Mouse (Mus musculus) limb, embryonic 13.5 days (tissue): ENCODE results near the gene Kctd15. TPM values are rescaled to one million over a fixed set of nuclear protein-coding genes. Genes with fewer than 3 reads are reported as not detected.
A peak's percentile ranks its signal among the peaks of the same experiment; 100 is the strongest.

Source experiments
- ATAC-seq: fragments of 200-750 bp; cut with Nextera tagmentation; 2 replicates; pipeline ENCODE4 v1.8.0; 2017; ENCODE audit warnings: low read depth, moderate number of reproducible peaks, moderate TSS enrichment; ENCODE audit not compliant: low FRiP score
- H3K27ac ChIP-seq: fragments of 300-500 bp; sonication (generic); 2 replicates; pipeline ENCODE4 v1.5.1; 2015; ENCODE audit warnings: inconsistent platforms, mild to moderate bottlenecking, moderate library complexity
- H3K27me3 ChIP-seq: fragments of 300-500 bp; sonication (generic); 2 replicates; pipeline ENCODE4 v1.6.1; 2015; ENCODE audit warnings: mild to moderate bottlenecking, inconsistent platforms
- H3K36me3 ChIP-seq: fragments of 300-500 bp; sonication (generic); 2 replicates; pipeline ENCODE4 v1.6.1; 2015; ENCODE audit warnings: inconsistent platforms, mild to moderate bottlenecking, moderate library complexity
- H3K4me1 ChIP-seq: fragments of 300-500 bp; sonication (generic); 2 replicates; pipeline ENCODE4 v1.6.1; 2015; ENCODE audit warnings: inconsistent platforms
- H3K4me2 ChIP-seq: fragments of 300-500 bp; sonication (generic); replicated peaks from 2 replicates; pipeline ENCODE4 v1.6.1; 2015; ENCODE audit warnings: inconsistent platforms, mild to moderate bottlenecking, moderate library complexity
- H3K4me3 ChIP-seq: fragments of 300-500 bp; sonication (generic); 2 replicates; pipeline ENCODE4 v1.5.1; 2015; ENCODE audit warnings: moderate library complexity, mild to moderate bottlenecking, inconsistent platforms
- H3K9ac ChIP-seq: fragments of 300-500 bp; sonication (generic); 2 replicates; pipeline ENCODE4 v1.6.1; 2015; ENCODE audit warnings: mild to moderate bottlenecking, inconsistent platforms
- H3K9me3 ChIP-seq: fragments of 300-500 bp; sonication (generic); 2 replicates; pipeline ENCODE4 v1.6.1; 2016; ENCODE audit warnings: inconsistent platforms
- WGBS: fragments of 180-500 bp; shearing (Covaris S2); methylation state at CpG from one replicate; pipeline ENCODE4 v1.1.7; 2015; 5-methylcytosine and 5-hydroxymethylcytosine counted together
- polyA plus RNA-seq: library from polyadenylated mRNA; unstranded; fragments of >200 nt; fragmentation: Nextera tagmentation; extraction: Ambion mirVana; gene quantifications from 2 replicates; pipeline ENCODE4 v1.2.1, GENCODE M21; 2015

Gene Kctd15
- polyA plus RNA-seq, 1 experiment from 2014 or later, result 42.8 TPM

DNA sequence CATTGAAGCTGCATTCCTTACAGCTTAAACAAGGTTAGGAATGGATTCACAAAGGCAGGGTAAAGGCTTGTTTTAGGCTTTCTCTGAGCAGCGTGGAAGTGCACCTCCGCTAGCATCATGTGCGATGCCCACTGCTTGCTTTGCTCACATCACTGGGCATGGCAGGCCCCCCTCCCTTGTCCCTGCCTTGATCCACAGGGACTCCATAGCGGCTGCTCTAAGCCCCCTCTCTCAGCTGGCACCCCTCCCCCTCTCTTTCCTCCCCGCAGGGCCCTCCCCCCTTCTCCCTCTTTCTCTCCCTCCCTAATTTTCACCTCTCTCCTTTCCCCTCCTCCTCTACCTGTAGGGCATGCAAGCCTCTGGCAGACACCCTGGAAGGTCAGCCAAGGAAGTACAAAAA is 5.7 kb upstream of the Kctd15 start:
- H3K9me3 ChIP-seq, result no peaks in the 10 kb centered on the region
- H3K4me1 ChIP-seq, result 0 out of 2 replicates have a peak, but pooled peaks cover 6% of the 10 kb centered on the region
- no peaks in the 10 kb centered on the region for H3K27me3 ChIP-seq
- no peak overlapping the region for H3K4me2 ChIP-seq
- no peak overlapping the region for H3K27ac ChIP-seq
- no peak overlapping the region for H3K4me3 ChIP-seq
- 17% methylated on average over 5 of the region's 5 CpGs for WGBS
- ATAC-seq, result no peak
- no peak overlapping the region for H3K9ac ChIP-seq
- no peaks in the 10 kb centered on the region for H3K36me3 ChIP-seq

DNA sequence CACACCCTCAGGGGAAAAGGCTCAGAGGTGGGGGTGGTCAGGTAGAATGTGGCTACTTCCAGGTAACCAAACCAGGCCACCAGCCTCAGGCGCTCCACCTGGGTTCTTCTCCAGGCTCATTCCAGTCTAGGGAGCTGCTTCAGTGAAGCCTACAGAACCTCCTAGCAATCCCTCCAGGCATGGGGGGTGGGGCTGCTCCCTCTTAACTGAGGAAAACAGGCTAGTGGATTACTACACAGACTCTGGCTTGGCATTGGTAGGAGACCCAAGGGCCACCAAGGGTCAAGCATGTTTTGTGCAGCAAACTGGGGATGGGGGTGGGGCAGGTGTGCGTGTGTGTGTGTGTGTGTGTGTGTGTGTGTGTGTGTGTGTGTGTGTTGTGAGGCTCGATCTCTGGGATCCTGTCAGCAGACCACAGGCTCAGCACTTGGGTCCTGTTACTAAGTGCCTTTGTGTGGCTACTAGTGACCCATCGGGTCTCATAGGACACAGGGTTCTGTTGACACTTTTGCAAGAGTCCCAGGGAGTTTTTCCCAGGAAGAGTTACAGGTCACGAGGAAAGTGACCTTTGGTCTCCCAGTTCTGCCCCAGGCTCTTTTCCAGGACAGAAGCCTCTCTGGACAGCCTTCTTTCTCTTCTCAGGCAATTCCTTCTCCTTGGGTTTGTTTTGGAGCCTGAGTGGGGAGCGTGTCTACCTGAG is 3.0 kb upstream of the Kctd15 start:
- H3K27ac ChIP-seq, result no peak overlapping the region
- H3K4me3 ChIP-seq, result no peak overlapping the region
- H3K27me3 ChIP-seq, result no peaks in the 10 kb centered on the region
- no peak overlapping the region for H3K4me2 ChIP-seq
- WGBS, result 78% methylated on average over 5 of the region's 6 CpGs
- no peak for ATAC-seq
- H3K36me3 ChIP-seq, result no peaks in the 10 kb centered on the region
- H3K9me3 ChIP-seq, result no peaks in the 10 kb centered on the region
- H3K9ac ChIP-seq, result no peak overlapping the region
- peaks cover 6% of the 10 kb centered on the region; the same call in 1 of the 2 replicates for H3K4me1 ChIP-seq

DNA sequence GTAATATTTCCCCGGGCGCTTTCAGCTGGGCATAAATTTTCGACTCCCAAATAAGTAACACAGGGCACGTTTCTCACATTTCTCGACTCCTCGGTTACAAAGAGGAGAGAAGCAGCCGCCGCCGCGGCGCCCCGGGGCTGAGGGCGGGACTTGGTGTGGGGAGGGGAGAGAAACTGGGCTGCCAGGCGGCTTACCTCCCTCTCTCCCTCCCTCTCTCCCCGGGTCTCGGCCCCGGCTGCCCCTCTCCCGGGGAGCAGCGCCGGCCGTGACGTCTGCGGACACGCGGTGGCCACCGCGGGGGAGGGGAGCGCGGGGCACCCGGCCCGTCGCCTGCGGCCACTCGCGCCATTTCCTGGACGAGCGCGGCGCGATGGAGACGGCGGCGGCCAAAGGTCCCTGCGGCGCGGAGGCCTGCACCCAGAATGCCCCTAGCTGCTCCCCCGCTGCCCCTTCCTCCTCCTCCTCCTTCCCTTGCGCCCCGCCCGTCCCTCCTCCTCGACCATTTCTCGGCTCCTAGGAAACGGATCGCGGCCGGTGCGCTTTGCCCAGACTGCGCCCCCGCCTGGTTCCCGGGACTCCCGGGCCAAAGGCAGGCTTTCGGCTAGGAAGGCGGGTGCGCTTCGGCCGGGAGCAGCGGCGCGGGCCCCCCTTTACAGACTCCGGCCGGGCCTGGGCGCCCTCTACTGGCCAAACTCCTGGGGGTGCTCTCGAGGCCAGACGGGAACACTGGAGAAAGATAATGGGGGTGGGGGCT is 1.3 kb downstream of the Kctd15 start:
- Histone ChIP-seq H3K36me3 (peaks cover 5% of the 10 kb centered on the region), H3K4me1 (peaks cover 21% of the 10 kb centered on the region), H3K4me2 (peak overlapping the region; percentile 88), H3K27me3 (no peaks in the 10 kb centered on the region), H3K9me3 (no peaks in the 10 kb centered on the region), H3K27ac (peak overlapping the region; percentile 99), H3K4me3 (peak overlapping the region; percentile 82), H3K9ac (peak overlapping the region; percentile 94)
- WGBS, result 1% methylated on average over 60 of the region's 74 CpGs
- peak; percentile 74 for ATAC-seq

DNA sequence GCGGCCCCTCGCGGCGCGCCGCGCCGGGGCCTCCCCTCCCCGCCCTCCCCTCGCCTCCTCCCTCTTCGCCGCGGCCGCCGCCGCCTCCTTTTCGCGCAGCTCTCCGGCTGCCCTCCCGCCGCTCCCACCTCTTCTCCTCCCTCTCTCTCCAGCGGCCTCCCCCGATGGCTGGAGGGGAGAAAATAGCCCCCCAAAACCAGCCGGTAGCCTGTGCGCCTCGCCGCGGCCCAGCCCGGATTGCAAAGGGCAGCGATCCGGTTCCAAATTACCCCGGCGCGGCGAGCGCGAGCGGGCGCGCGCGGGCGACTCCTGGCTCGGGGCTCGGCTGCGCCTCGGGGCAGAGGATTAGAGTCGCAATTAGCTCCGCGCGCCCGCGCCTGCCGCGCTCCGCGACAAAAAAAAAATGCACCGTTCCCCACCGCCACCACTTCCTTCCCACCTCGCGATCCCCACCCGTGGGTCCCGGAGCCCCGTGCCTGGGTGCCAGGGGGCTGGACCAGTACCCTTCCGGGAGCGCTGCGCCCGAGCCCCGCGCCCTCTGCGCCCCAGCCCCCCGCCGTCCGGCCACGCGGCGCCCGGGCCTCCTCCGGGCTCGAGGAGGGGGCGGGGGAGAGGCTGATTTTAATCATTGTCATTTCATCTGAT is 2.0 kb downstream of the Kctd15 start:
- peaks cover 12% of the 10 kb centered on the region for H3K36me3 ChIP-seq
- H3K9me3 ChIP-seq, result no peaks in the 10 kb centered on the region
- H3K27me3 ChIP-seq, result no peaks in the 10 kb centered on the region
- under 1% methylated on average over 37 of the region's 81 CpGs for WGBS
- peak overlapping the region; percentile 82 for H3K4me3 ChIP-seq
- peak; percentile 26; the same call in 1 of the 2 replicates for ATAC-seq
- peak overlapping the region; percentile 88 for H3K4me2 ChIP-seq
- H3K27ac ChIP-seq, result peak overlapping the region; percentile 99
- peak overlapping the region; percentile 94 for H3K9ac ChIP-seq
- H3K4me1 ChIP-seq, result peaks cover 21% of the 10 kb centered on the region

DNA sequence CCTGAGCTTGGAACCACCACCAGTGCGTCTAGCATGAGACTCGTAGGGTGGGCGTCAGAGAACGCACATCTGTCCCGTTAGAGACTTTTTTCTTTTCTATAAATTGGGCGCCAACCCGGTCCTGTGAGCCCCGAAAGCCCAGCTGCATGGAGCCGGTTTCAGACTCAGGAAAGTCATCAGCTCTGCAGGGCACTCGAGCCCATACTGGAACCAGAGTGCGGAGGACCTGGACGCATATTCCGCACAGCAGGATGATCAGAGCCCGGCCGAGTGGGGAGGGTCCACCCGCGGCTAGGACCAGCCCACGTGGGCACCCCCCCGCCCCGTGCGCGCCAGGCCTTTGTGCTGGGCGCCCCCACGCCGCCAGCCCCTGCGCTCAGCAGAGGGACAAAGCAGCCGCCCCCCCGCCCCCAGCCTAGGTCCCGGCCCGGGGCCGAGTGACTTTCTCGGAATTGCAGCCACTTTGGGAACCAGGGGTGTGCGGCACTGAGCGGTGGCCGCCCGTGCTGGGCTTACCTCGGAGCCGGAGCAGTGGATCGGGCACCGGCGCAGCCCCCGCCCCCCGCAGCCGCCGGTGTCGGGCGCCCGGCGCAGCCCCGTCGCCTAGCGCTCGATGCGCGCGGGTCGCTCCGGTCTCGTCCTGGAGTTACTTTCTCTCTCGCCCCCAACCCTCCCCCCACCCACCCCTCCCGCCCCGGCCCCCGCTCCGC is 2.6 kb downstream of the Kctd15 start:
- Histone ChIP-seq H3K9me3 (no peaks in the 10 kb centered on the region), H3K36me3 (peaks cover 19% of the 10 kb centered on the region), H3K27ac (peak overlapping the region; percentile 99), H3K4me3 (peak overlapping the region; percentile 82), H3K4me1 (peaks cover 21% of the 10 kb centered on the region), H3K4me2 (peak overlapping the region; percentile 88), H3K9ac (peak overlapping the region; percentile 94), H3K27me3 (no peaks in the 10 kb centered on the region)
- peak; percentile 57 for ATAC-seq
- under 1% methylated on average over 39 of the region's 64 CpGs for WGBS

DNA sequence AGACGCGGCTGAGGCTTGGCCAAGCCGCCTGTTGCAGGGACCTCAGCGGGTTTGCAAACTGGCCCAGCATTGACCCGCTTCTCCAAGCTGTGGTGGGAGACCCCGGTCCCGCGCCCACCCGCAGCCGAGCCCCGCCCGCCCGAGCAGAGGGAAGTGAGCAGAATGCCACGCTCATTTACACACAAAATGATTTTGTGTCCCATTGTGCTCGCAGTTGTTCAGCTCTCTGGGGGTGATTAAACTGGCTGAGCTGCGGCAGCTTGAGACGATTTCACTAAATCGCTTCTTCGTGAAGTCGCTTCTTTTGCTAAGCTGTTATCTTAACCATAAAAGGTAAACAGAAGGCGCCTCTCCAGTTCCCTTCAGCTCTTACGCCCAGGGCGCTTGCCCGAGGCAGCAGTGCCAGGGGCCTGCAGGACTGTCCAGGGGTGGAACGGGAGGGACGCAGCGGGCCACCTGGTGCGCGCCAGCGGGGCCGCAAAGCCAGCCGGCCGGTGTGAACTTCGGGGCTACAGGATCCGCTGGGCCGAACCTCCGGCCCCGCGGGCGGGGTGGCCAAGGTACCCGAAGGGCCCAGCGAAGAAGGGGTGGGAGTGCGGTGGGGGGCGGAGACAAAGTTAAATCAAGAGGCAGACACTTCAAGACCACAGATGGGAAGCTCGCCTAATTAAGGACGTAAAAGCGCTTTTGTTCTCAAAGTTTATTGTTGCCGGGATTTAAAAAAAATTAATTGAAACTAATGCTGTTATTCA is 3.6 kb downstream of the Kctd15 start:
- WGBS, result under 1% methylated on average over 48 of the region's 48 CpGs
- no peaks in the 10 kb centered on the region for H3K9me3 ChIP-seq
- H3K36me3 ChIP-seq, result peaks cover 28% of the 10 kb centered on the region
- peak overlapping the region; percentile 94 for H3K9ac ChIP-seq
- no peak for ATAC-seq
- H3K27ac ChIP-seq, result peak overlapping the region; percentile 99
- H3K4me1 ChIP-seq, result peaks cover 21% of the 10 kb centered on the region
- H3K4me3 ChIP-seq, result peak overlapping the region; percentile 82
- no peaks in the 10 kb centered on the region for H3K27me3 ChIP-seq
- peak overlapping the region; percentile 88 for H3K4me2 ChIP-seq

DNA sequence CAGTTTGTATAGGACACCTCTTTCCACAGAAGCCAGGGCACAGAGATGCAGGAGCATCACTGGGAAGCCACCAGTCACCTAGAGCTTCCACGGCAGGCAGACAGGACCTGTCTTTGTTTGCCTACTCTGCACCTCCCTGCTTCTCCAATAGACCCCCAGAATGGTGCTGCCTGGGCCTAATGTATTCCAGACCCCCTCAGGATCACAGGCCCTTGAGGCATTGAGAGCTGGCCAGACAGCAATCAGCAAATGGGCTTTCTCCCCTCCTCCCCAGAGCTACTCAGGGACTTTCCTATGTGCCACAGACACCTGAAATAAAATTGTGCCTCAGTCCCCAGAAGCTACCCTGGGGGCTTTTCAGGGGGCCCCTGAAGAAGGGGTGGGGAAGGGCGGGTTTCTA is 5.2 kb downstream of the Kctd15 start:
- ATAC-seq, result no peak
- Histone ChIP-seq H3K27me3 (no peaks in the 10 kb centered on the region), H3K27ac (peak overlapping the region; percentile 48; the same call in 1 of the 2 replicates), H3K36me3 (peaks cover 44% of the 10 kb centered on the region), H3K9ac (peak overlapping the region; percentile 94), H3K4me1 (peaks cover 36% of the 10 kb centered on the region), H3K4me2 (peak overlapping the region; percentile 88), H3K9me3 (no peaks in the 10 kb centered on the region), H3K4me3 (peak overlapping the region; percentile 82)
- WGBS, result 20% methylated on average over 2 of the region's 2 CpGs

DNA sequence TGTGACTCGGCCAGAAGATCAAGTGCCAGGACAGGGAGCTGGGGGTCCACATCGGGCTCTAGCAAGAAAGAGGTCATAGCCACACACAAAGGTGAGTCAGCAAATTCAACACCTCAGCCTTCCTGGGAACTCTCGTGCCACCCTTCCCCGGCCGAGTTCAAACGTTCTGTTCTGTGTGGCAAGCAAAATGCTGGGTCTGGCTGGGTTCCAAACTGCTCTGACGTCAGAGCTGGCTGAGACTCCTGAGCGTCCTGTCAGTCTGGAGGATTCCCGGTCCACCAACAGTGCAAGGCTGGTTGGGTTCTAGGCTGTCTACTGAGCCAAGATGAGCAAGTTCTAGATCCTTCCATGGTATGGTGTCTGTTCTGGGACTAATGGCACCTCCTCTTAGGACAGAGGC is 9.5 kb downstream of the Kctd15 start:
- Histone ChIP-seq H3K4me1 (peaks cover 56% of the 10 kb centered on the region), H3K4me2 (no peak overlapping the region), H3K9ac (0 out of 2 replicates have a peak overlapping the region, but pooled peaks have one; percentile 25), H3K27ac (no peak overlapping the region), H3K9me3 (no peaks in the 10 kb centered on the region), H3K4me3 (no peak overlapping the region), H3K27me3 (no peaks in the 10 kb centered on the region), H3K36me3 (peaks cover 87% of the 10 kb centered on the region)
- ATAC-seq, result no peak
- WGBS, result 52% methylated on average over 9 of the region's 9 CpGs

DNA sequence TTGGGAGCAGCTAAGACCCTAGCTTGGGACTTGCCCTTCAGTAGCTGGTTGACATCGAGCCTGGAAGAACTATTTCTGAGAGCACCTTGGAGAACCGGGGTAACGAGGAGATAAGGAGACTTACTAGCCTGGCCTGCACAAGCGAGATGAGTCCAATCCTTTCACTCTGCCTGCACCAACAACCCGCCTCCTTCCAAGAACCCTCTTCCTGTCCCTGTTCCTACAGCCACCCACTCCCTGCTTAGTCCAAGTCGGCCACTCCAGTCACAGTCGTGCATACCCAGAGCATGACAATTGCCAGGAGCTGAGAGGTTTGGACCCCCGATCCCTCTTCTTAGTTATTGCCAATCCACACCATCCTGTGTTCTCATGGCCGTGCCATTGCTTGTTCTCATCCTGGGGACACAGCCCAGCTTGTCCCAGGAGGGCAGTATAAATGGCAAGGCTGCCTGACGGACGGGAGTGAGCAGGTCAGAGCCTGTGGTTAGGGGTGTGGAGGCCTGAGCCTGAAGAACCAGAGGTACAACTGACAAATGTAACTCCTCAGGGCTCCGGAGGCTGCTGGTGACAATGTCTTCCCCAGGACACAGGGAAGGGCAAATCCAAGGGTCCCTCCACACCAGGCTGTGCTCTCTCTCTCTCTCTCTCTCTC is 10.3 kb downstream of the Kctd15 start:
- Histone ChIP-seq H3K4me1 (peaks cover 49% of the 10 kb centered on the region), H3K36me3 (peaks cover 95% of the 10 kb centered on the region), H3K27ac (0 out of 2 replicates have a peak overlapping the region, but pooled peaks have one; percentile 10), H3K9me3 (no peaks in the 10 kb centered on the region), H3K9ac (0 out of 2 replicates have a peak overlapping the region, but pooled peaks have one; percentile 31), H3K27me3 (no peaks in the 10 kb centered on the region), H3K4me2 (no peak overlapping the region), H3K4me3 (no peak overlapping the region)
- no peak for ATAC-seq
- 79% methylated on average over 12 of the region's 12 CpGs for WGBS

DNA sequence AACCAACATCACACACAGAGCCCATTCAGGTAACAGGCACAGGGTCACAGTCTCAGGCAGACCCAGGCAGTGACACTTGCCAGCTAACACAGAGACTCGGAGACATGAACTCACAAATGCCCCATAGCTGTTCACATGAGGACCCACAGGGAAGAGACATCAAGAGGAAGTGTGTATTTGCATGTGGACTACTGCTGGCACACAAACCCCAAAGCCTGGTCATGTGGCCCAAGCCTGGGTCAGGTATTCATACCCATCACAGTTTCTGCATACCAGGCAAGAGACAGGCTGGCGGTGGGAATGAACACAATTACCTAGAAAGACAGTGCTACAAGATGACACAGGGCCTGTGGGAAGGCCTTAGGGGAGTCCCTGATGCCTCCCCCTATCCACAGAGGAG is 10.9 kb downstream of the Kctd15 start:
- H3K27ac ChIP-seq, result no peak overlapping the region
- WGBS, result 84% methylated on average over 2 of the region's 2 CpGs
- H3K4me1 ChIP-seq, result peaks cover 44% of the 10 kb centered on the region
- no peak for ATAC-seq
- H3K4me2 ChIP-seq, result no peak overlapping the region
- no peak overlapping the region for H3K4me3 ChIP-seq
- no peaks in the 10 kb centered on the region for H3K27me3 ChIP-seq
- H3K36me3 ChIP-seq, result peaks cover 100% of the 10 kb centered on the region
- H3K9me3 ChIP-seq, result no peaks in the 10 kb centered on the region
- no peak overlapping the region for H3K9ac ChIP-seq

DNA sequence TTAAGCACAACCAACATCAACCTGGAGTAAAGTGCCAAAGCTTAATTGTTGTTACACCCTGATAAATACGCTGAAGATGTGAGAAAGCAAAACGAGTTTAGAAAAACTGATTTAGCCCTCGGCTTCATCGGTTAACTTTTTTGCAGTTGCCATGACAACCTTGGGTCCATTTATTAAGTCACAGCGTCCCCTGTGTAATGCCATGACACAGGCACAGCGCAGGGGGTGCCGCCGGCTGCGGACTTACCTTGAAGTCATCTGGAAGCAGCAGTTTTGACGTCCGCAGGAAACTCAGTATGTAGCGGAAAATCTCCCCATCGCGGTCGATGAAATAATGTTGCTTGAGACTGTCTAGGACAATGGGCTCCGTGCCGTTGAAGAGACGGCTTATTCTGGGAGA is 11.9 kb downstream of the Kctd15 start:
- H3K4me3 ChIP-seq, result no peak overlapping the region
- 85% methylated on average over 18 of the region's 18 CpGs for WGBS
- H3K27me3 ChIP-seq, result no peaks in the 10 kb centered on the region
- no peak overlapping the region; the same call in 1 of the 2 replicates for H3K27ac ChIP-seq
- ATAC-seq, result no peak
- H3K4me1 ChIP-seq, result peaks cover 42% of the 10 kb centered on the region
- H3K9ac ChIP-seq, result no peak overlapping the region
- no peaks in the 10 kb centered on the region for H3K9me3 ChIP-seq
- H3K4me2 ChIP-seq, result no peak overlapping the region
- H3K36me3 ChIP-seq, result peaks cover 100% of the 10 kb centered on the region
